ENCODE assay signal across 8 mouse cellular contexts in genomic region chr4:132328391-132328982, GRCm38 (mm10). TPM values are rescaled to one million over a fixed set of nuclear protein-coding genes. Genes with fewer than 3 reads are reported as not detected.
DNase-seq lines count a peak whose midpoint lies in the region; ATAC-seq and TF ChIP-seq lines count a peak whose summit lies in the region.

No protein-coding gene starts in this region.

- peaks cover 9% of the 10 kb centered on the region for H3K79me3 ChIP-seq in C2C12 (ENCODE audit: low read depth)

- 62% methylated on average over 14 of the region's 14 CpGs for WGBS in heart, adult 2 months
- WGBS in forebrain, embryonic 14.5 days, result 43% methylated on average over 14 of the region's 14 CpGs
- WGBS in liver, embryonic 14.5 days (ENCODE audit: insufficient replicate concordance), result 49% methylated on average over 14 of the region's 14 CpGs

- no peak for TF ChIP-seq CTCF in heart, adult 2 months (IDR thresholded peaks at IDR 0.05)
- no peak for TF ChIP-seq CTCF in C2C12 (IDR thresholded peaks at IDR 0.05; ENCODE audit: control insufficient read depth, insufficient read depth, insufficient read length)
- TF ChIP-seq CTCF in liver, embryonic 14.5 days (IDR thresholded peaks at IDR 0.05; ENCODE audit: low read depth), result no peak

- TF ChIP-seq POLR2A in heart, adult 2 months (IDR thresholded peaks at IDR 0.05; ENCODE audit: insufficient read depth, low read depth, low read length), result no peak

- H3K9ac ChIP-seq in heart, adult 2 months (ENCODE audit: low read depth, low read length), result peak overlapping the region; percentile 91
- H3K9ac ChIP-seq in forebrain, embryonic 14.5 days (ENCODE audit: low read length), result peak overlapping the region; percentile 90
- H3K9ac ChIP-seq in liver, embryonic 14.5 days (replicated peaks), result peak overlapping the region; percentile 83

- DNase-seq in heart, adult 2 months, result no peak
- DNase-seq in heart, postnatal 25 days (ENCODE audit: low spot score), result no peak
- no peak for DNase-seq in forebrain, embryonic 14.5 days (ENCODE audit: low spot score)
- DNase-seq in liver, embryonic 14.5 days (ENCODE audit: low read depth in 3 of 3, low spot score in 3 of 3), result no peak
- DNase-seq in adipocyte (ENCODE audit: low spot score), result no peak
- DNase-seq in right cerebral cortex, postnatal 10 days (ENCODE audit: low spot score in 2 of 2), result no peak
- DNase-seq in adrenal gland, postnatal 36 days, result no peak

- peaks cover 1% of the 10 kb centered on the region for H3K4me1 ChIP-seq in heart, adult 2 months (ENCODE audit: control insufficient read depth, insufficient read depth, low read length)
- H3K4me1 ChIP-seq in forebrain, embryonic 14.5 days (ENCODE audit: control insufficient read depth, insufficient read depth, low read length), result peaks cover 10% of the 10 kb centered on the region
- H3K4me1 ChIP-seq in liver, embryonic 14.5 days (replicated peaks; ENCODE audit: control insufficient read depth in 2 of 2, insufficient read depth in 2 of 2, low read length in 1 of 2), result peaks cover 9 to 12% of the 10 kb centered on the region in 2 experiments

- H3K4me2 ChIP-seq in forebrain, embryonic 14.5 days (ENCODE audit: low read length), result peak overlapping the region; percentile 86
- H3K4me2 ChIP-seq in liver, embryonic 14.5 days (ENCODE audit: low read depth), result peak overlapping the region; percentile 87

- H3K9me3 ChIP-seq in forebrain, embryonic 14.5 days (replicated peaks; ENCODE audit: control insufficient read depth, low read length), result no peaks in the 10 kb centered on the region
- H3K9me3 ChIP-seq in liver, embryonic 14.5 days (ENCODE audit: control insufficient read depth, low read length), result no peaks in the 10 kb centered on the region

- peak overlapping the region; percentile 87 for H3K27ac ChIP-seq in heart, adult 2 months
- H3K27ac ChIP-seq in forebrain, embryonic 14.5 days (ENCODE audit: low read depth, low read length), result peak overlapping the region; percentile 71; the same call in 1 of the 2 replicates
- peak overlapping the region; percentile 73 for H3K27ac ChIP-seq in liver, embryonic 14.5 days

- no peak for ATAC-seq in forebrain, embryonic 14.5 days
- ATAC-seq in liver, embryonic 14.5 days (ENCODE audit: insufficient read depth), result no peak

- H3ac ChIP-seq in C2C12 (ENCODE audit: control insufficient read depth, insufficient read length, low read depth), result peak overlapping the region; percentile 88

- peak overlapping the region; percentile 74 for H3K4me3 ChIP-seq in heart, adult 2 months
- peak overlapping the region; percentile 59 for H3K4me3 ChIP-seq in C2C12 (ENCODE audit: insufficient read depth, poor library complexity, severe bottlenecking)
- peak overlapping the region; percentile 77 for H3K4me3 ChIP-seq in forebrain, embryonic 14.5 days (ENCODE audit: low read depth, low read length)
- peak overlapping the region; percentile 58 to 70 for H3K4me3 ChIP-seq in liver, embryonic 14.5 days (ENCODE audit: insufficient read depth in 1 of 2, low read depth in 2 of 2, low read length in 2 of 2)

- H3K27me3 ChIP-seq in heart, adult 2 months (ENCODE audit: control insufficient read depth, insufficient read depth, low read length), result no peaks in the 10 kb centered on the region
- H3K27me3 ChIP-seq in C2C12 (ENCODE audit: control insufficient read depth, insufficient read depth, insufficient read length), result no peaks in the 10 kb centered on the region
- no peaks in the 10 kb centered on the region for H3K27me3 ChIP-seq in forebrain, embryonic 14.5 days (replicated peaks; ENCODE audit: control insufficient read depth, insufficient read depth, low read length)
- H3K27me3 ChIP-seq in liver, embryonic 14.5 days (ENCODE audit: control insufficient read depth, insufficient read depth, low read length), result no peaks in the 10 kb centered on the region

- no peak for TF ChIP-seq EP300 in heart, adult 2 months (IDR thresholded peaks at IDR 0.05; ENCODE audit: insufficient read depth, low read depth, low read length)
- no peak for TF ChIP-seq EP300 in liver, embryonic 14.5 days (IDR thresholded peaks at IDR 0.05; ENCODE audit: low read depth)

- H3K79me2 ChIP-seq in heart, adult 2 months (replicated peaks; ENCODE audit: control insufficient read depth, insufficient read depth, low read length), result no peaks in the 10 kb centered on the region
- H3K79me2 ChIP-seq in C2C12 (ENCODE audit: control insufficient read depth, insufficient read depth), result peaks cover 28% of the 10 kb centered on the region

- H3K36me3 ChIP-seq in heart, adult 2 months (ENCODE audit: control insufficient read depth, insufficient read depth, low read length), result no peaks in the 10 kb centered on the region; the same call in 1 of the 2 replicates
- peaks cover 45% of the 10 kb centered on the region for H3K36me3 ChIP-seq in C2C12 (ENCODE audit: control insufficient read depth, insufficient read depth)
- peaks cover 41% of the 10 kb centered on the region for H3K36me3 ChIP-seq in forebrain, embryonic 14.5 days (ENCODE audit: control insufficient read depth, insufficient read depth, low read length)
- peaks cover 19% of the 10 kb centered on the region for H3K36me3 ChIP-seq in liver, embryonic 14.5 days (replicated peaks; ENCODE audit: control insufficient read depth, insufficient read depth, low read depth)

- intact Hi-C loops in heart, adult 2 months (cut with DNase I), result loop anchor here (2.0 kb wide), 1 partner anchor 16 kb away; no protein-coding TSS in a partner anchor
- intact Hi-C loops in heart, postnatal 25 days (cut with DNase I), result loop anchor here (2.0 kb wide), 1 partner anchor 20 kb away; no protein-coding TSS in a partner anchor

TF ChIP-seq in C2C12, 6 proteins besides CTCF, POLR2A, EP300 and RAD21:
- TF ChIP-seq USF1 (IDR thresholded peaks at IDR 0.05; ENCODE audit: low read depth) (no peak), MYOD1 (IDR thresholded peaks at IDR 0.05; ENCODE audit: control insufficient read depth, insufficient read length, low read depth) (no peak), FOSL1 (IDR thresholded peaks at IDR 0.05; ENCODE audit: insufficient read depth, low read length, poor library complexity, severe bottlenecking) (no peak), CEBPB (IDR thresholded peaks at IDR 0.05; ENCODE audit: low read depth) (no peak), MYOG (IDR thresholded peaks at IDR 0.05; ENCODE audit: control insufficient read depth, extremely low read depth, insufficient read length) (no peak), MAX (IDR thresholded peaks at IDR 0.05) (no peak)

RNA-seq across cellular contexts. Expression of gene Trnau1ap, which starts 0.9 kb away (rescaled TPM):
- total RNA-seq in heart, adult 2 months (2021), result 10 to 100 TPM; 21.3 to 24.6 TPM
- polyA plus RNA-seq in heart, adult 2 months (2012; rRNA removed), result 14.8 and 14.9 TPM in 2 replicates
- 10 to 100 TPM; 22.2 to 23.7 TPM for total RNA-seq in heart, postnatal 25 days (2021)
- polyA plus RNA-seq in C2C12 (2012; fragmentation: generic; extraction: Trizol), result 55.1 TPM
- 87.3 and 97.9 TPM in 2 replicates for polyA plus RNA-seq in forebrain, embryonic 14.5 days (2014; fragmentation: Nextera tagmentation; extraction: Ambion mirVana)
- 7.0 and 8.8 TPM in 2 replicates for polyA plus RNA-seq in liver, embryonic 14.5 days (2012; rRNA removed)
- polyA plus RNA-seq in liver, embryonic 14.5 days (2014; fragmentation: Nextera tagmentation; extraction: Ambion mirVana), result 36.6 and 36.7 TPM in 2 replicates
- total RNA-seq in adrenal gland, postnatal 36 days (2021), result 10 to 100 TPM; 29.2 to 37.5 TPM

RNA-seq across cellular contexts. Expression of gene Rcc1, which starts 24.9 kb away (rescaled TPM):
- 1 to 10 TPM; 6.6 to 7.5 TPM for total RNA-seq in heart, adult 2 months (2021)
- polyA plus RNA-seq in heart, adult 2 months (2012; rRNA removed), result 5.1 and 5.2 TPM in 2 replicates
- total RNA-seq in heart, postnatal 25 days (2021), result 1 to 10 TPM; 8.6 to 8.9 TPM
- polyA plus RNA-seq in C2C12 (2012; fragmentation: generic; extraction: Trizol), result 110 TPM
- polyA plus RNA-seq in forebrain, embryonic 14.5 days (2014; fragmentation: Nextera tagmentation; extraction: Ambion mirVana), result 42.2 and 42.4 TPM in 2 replicates
- polyA plus RNA-seq in liver, embryonic 14.5 days (2012; rRNA removed), result 21.5 and 22.2 TPM in 2 replicates
- 27.2 and 32.0 TPM in 2 replicates for polyA plus RNA-seq in liver, embryonic 14.5 days (2014; fragmentation: Nextera tagmentation; extraction: Ambion mirVana)
- 10 to 100 TPM; 14.7 to 16.8 TPM for total RNA-seq in adrenal gland, postnatal 36 days (2021)

RNA-seq across cellular contexts. Expression of gene Rab42, which starts 25.3 kb away (rescaled TPM):
- 1 to 10 TPM in 1 of 2 experiments, under 1 TPM in 1; 0.73 to 1.1 TPM for total RNA-seq in heart, adult 2 months (2021)
- 3.8 and 4.2 TPM in 2 replicates for polyA plus RNA-seq in heart, adult 2 months (2012; rRNA removed)
- 1 to 10 TPM in 1 of 2 experiments, under 1 TPM in 1; 0.57 to 1.1 TPM for total RNA-seq in heart, postnatal 25 days (2021)
- polyA plus RNA-seq in C2C12 (2012; fragmentation: generic; extraction: Trizol), result 0.42 TPM
- 0.30 and 0.79 TPM in 2 replicates for polyA plus RNA-seq in forebrain, embryonic 14.5 days (2014; fragmentation: Nextera tagmentation; extraction: Ambion mirVana)
- polyA plus RNA-seq in liver, embryonic 14.5 days (2012; rRNA removed), result 0.33 and 0.47 TPM in 2 replicates
- 0.25 and 0.27 TPM in 2 replicates for polyA plus RNA-seq in liver, embryonic 14.5 days (2014; fragmentation: Nextera tagmentation; extraction: Ambion mirVana)
- total RNA-seq in adrenal gland, postnatal 36 days (2021), result 1 to 10 TPM in 1 of 2 experiments, under 1 TPM in 1; 0.56 to 1.7 TPM

RNA-seq across cellular contexts. Expression of gene Taf12, which starts 54.3 kb away (rescaled TPM):
- total RNA-seq in heart, adult 2 months (2021), result 10 to 100 TPM; 29.8 to 34.6 TPM
- polyA plus RNA-seq in heart, adult 2 months (2012; rRNA removed), result 16.1 and 25.1 TPM in 2 replicates
- 10 to 100 TPM; 30.2 TPM for total RNA-seq in heart, postnatal 25 days (2021)
- 29.7 TPM for polyA plus RNA-seq in C2C12 (2012; fragmentation: generic; extraction: Trizol)
- polyA plus RNA-seq in forebrain, embryonic 14.5 days (2014; fragmentation: Nextera tagmentation; extraction: Ambion mirVana), result 45.3 and 51.8 TPM in 2 replicates
- polyA plus RNA-seq in liver, embryonic 14.5 days (2012; rRNA removed), result 10.4 and 24.5 TPM in 2 replicates
- polyA plus RNA-seq in liver, embryonic 14.5 days (2014; fragmentation: Nextera tagmentation; extraction: Ambion mirVana), result 48.7 and 49.5 TPM in 2 replicates
- 10 to 100 TPM; 26.3 to 37.4 TPM for total RNA-seq in adrenal gland, postnatal 36 days (2021)
